31 mouse cellular contexts compared by ENCODE assay signal in genomic region chr17:73342673-73343072, GRCm38 (mm10). TPM values are rescaled to one million over a fixed set of nuclear protein-coding genes. Genes with fewer than 3 reads are reported as not detected.
DNase-seq lines count a peak whose midpoint lies in the region; ATAC-seq and TF ChIP-seq lines count a peak whose summit lies in the region.
"Had no signal": no experiment of that assay in that cellular context is flagged by ENCODE, and none has a peak within 500 bp of the region (broad histone marks: within the 10 kb centered on the region; RNA-seq: fewer than 3 reads in every experiment).

No protein-coding gene starts in this region.

- ATAC-seq in embryonic facial prominence, embryonic 13.5 days (ENCODE audit: insufficient number of reproducible peaks, insufficient read depth, low FRiP score, low TSS enrichment, low read depth) = 0 out of 2 replicates have a peak, but pooled peaks have one; percentile 37
- ATAC-seq in hindbrain, postnatal 0 days = 0 out of 2 replicates have a peak, but pooled peaks have one; percentile 27
- 0 out of 2 replicates have a peak, but pooled peaks have one; percentile 5 for ATAC-seq in neural tube, embryonic 12.5 days (ENCODE audit: low FRiP score, low read depth)
- ATAC-seq: activated CD4-positive, CD25-positive, alpha-beta regulatory T cell, adult 4 months; CD4-positive, CD25-positive, alpha-beta regulatory T cell, adult 4 months; forebrain, embryonic 13.5 days; intestine, embryonic 15.5 days had no signal

- H3K9me3 ChIP-seq in embryonic facial prominence, embryonic 13.5 days = no peaks in the 10 kb centered on the region
- no peaks in the 10 kb centered on the region for H3K9me3 ChIP-seq in embryonic facial prominence, embryonic 10.5 days
- no peaks in the 10 kb centered on the region for H3K9me3 ChIP-seq in hindbrain, postnatal 0 days (ENCODE audit: low read length)
- H3K9me3 ChIP-seq in neural tube, embryonic 12.5 days = no peaks in the 10 kb centered on the region
- H3K9me3 ChIP-seq: forebrain, embryonic 13.5 days; intestine, embryonic 15.5 days; limb, embryonic 12.5 days; liver, embryonic 13.5 days; stomach, embryonic 15.5 days had no signal

- DNase-seq in embryonic facial prominence, embryonic 10.5 days (ENCODE audit: low spot score) = no peak
- DNase-seq in ES-CJ7 (ENCODE audit: low read depth, low spot score) = peak; percentile 2
- no peak for DNase-seq in hindbrain, postnatal 0 days (ENCODE audit: low spot score)
- DNase-seq in cerebellum, postnatal 36 days = no peak
- DNase-seq in embryo, embryonic 10.5 days (ENCODE audit: low spot score) = no peak
- DNase-seq in thymus, postnatal 10 days (ENCODE audit: low spot score in 2 of 2) = no peak
- DNase-seq: adrenal gland, postnatal 10 days; cerebellum, adult 11 months; cerebellum, postnatal 10 days; heart, adult 18-20 months; heart, postnatal 36 days; kidney, adult 9 months; kidney, postnatal 4 days; layer of hippocampus, adult 9-11 months; liver, embryonic 13.5 days; lung, embryonic 14.5 days; lung, postnatal 36 days; right cerebral cortex, postnatal 25 days; thymus, adult 18-20 months had no signal

- 66% methylated on average over 14 of the region's 14 CpGs for WGBS in embryonic facial prominence, embryonic 13.5 days
- 78% methylated on average over 14 of the region's 14 CpGs for WGBS in embryonic facial prominence, embryonic 10.5 days
- WGBS in hindbrain, postnatal 0 days = 53% methylated on average over 14 of the region's 14 CpGs
- 68% methylated on average over 14 of the region's 14 CpGs for WGBS in neural tube, embryonic 12.5 days

- no peak overlapping the region for H3K27ac ChIP-seq in embryonic facial prominence, embryonic 13.5 days
- no peak overlapping the region for H3K27ac ChIP-seq in embryonic facial prominence, embryonic 10.5 days (replicated peaks)
- H3K27ac ChIP-seq in hindbrain, postnatal 0 days = no peak overlapping the region
- H3K27ac ChIP-seq in neural tube, embryonic 12.5 days = no peak overlapping the region
- H3K27ac ChIP-seq: forebrain, embryonic 13.5 days; intestine, embryonic 15.5 days; limb, embryonic 12.5 days; liver, embryonic 13.5 days; stomach, embryonic 15.5 days had no signal

- H3K36me3 ChIP-seq in embryonic facial prominence, embryonic 13.5 days = no peaks in the 10 kb centered on the region
- no peaks in the 10 kb centered on the region for H3K36me3 ChIP-seq in embryonic facial prominence, embryonic 10.5 days (replicated peaks)
- no peaks in the 10 kb centered on the region for H3K36me3 ChIP-seq in hindbrain, postnatal 0 days (ENCODE audit: insufficient read depth, low read length)
- no peaks in the 10 kb centered on the region for H3K36me3 ChIP-seq in neural tube, embryonic 12.5 days
- H3K36me3 ChIP-seq: G1E; intestine, embryonic 15.5 days; limb, embryonic 12.5 days; liver, embryonic 13.5 days; stomach, embryonic 15.5 days had no signal

- TF ChIP-seq CTCF in hindbrain, postnatal 0 days (IDR thresholded peaks at IDR 0.05; ENCODE audit: low read depth) = no peak

- no peak overlapping the region for H3K9ac ChIP-seq in embryonic facial prominence, embryonic 13.5 days
- H3K9ac ChIP-seq in hindbrain, postnatal 0 days (replicated peaks; ENCODE audit: low read length) = no peak overlapping the region
- H3K9ac ChIP-seq in neural tube, embryonic 12.5 days = no peak overlapping the region
- H3K9ac ChIP-seq: forebrain, embryonic 13.5 days; intestine, embryonic 15.5 days; limb, embryonic 12.5 days; liver, embryonic 13.5 days; lung, embryonic 14.5 days; stomach, embryonic 15.5 days had no signal

- H3K4me1 ChIP-seq in embryonic facial prominence, embryonic 13.5 days = no peaks in the 10 kb centered on the region
- H3K4me1 ChIP-seq in embryonic facial prominence, embryonic 10.5 days = no peaks in the 10 kb centered on the region
- peaks cover 3% of the 10 kb centered on the region; the same call in 1 of the 2 replicates for H3K4me1 ChIP-seq in hindbrain, postnatal 0 days (ENCODE audit: insufficient read depth, low read length)
- H3K4me1 ChIP-seq in neural tube, embryonic 12.5 days = peaks cover 9% of the 10 kb centered on the region
- H3K4me1 ChIP-seq: forebrain, embryonic 13.5 days; intestine, embryonic 15.5 days; liver, embryonic 13.5 days; stomach, embryonic 15.5 days had no signal

- no peaks in the 10 kb centered on the region for H3K27me3 ChIP-seq in embryonic facial prominence, embryonic 13.5 days
- no peaks in the 10 kb centered on the region for H3K27me3 ChIP-seq in embryonic facial prominence, embryonic 10.5 days (replicated peaks; ENCODE audit: low read depth, poor library complexity, severe bottlenecking)
- H3K27me3 ChIP-seq in hindbrain, postnatal 0 days (ENCODE audit: insufficient read depth, low read length) = no peaks in the 10 kb centered on the region
- no peaks in the 10 kb centered on the region for H3K27me3 ChIP-seq in neural tube, embryonic 12.5 days (replicated peaks)
- H3K27me3 ChIP-seq: forebrain, embryonic 13.5 days; intestine, embryonic 15.5 days; liver, embryonic 13.5 days; stomach, embryonic 15.5 days had no signal

- no peak overlapping the region for H3K4me2 ChIP-seq in embryonic facial prominence, embryonic 13.5 days
- H3K4me2 ChIP-seq in hindbrain, postnatal 0 days (ENCODE audit: low read depth, low read length) = no peak overlapping the region
- no peak overlapping the region for H3K4me2 ChIP-seq in neural tube, embryonic 12.5 days (replicated peaks)
- H3K4me2 ChIP-seq: forebrain, embryonic 13.5 days; intestine, embryonic 15.5 days; limb, embryonic 12.5 days; liver, embryonic 13.5 days; lung, embryonic 14.5 days; stomach, embryonic 15.5 days had no signal

- H3K4me3 ChIP-seq in embryonic facial prominence, embryonic 13.5 days = no peak overlapping the region
- no peak overlapping the region for H3K4me3 ChIP-seq in embryonic facial prominence, embryonic 10.5 days
- H3K4me3 ChIP-seq in hindbrain, postnatal 0 days (ENCODE audit: low read length) = no peak overlapping the region
- no peak overlapping the region for H3K4me3 ChIP-seq in neural tube, embryonic 12.5 days
- H3K4me3 ChIP-seq: forebrain, embryonic 13.5 days; intestine, embryonic 15.5 days; limb, embryonic 12.5 days; liver, embryonic 13.5 days; stomach, embryonic 15.5 days had no signal

RNA-seq across cellular contexts. Expression of gene Capn13, which starts 58.0 kb away (rescaled TPM):
- not detected in 2 replicates for polyA plus RNA-seq in embryonic facial prominence, embryonic 13.5 days (2015; fragmentation: Nextera tagmentation; extraction: Ambion mirVana)
- not detected in 2 replicates for polyA plus RNA-seq in embryonic facial prominence, embryonic 10.5 days (2016; fragmentation: Nextera tagmentation; extraction: Ambion mirVana)
- 0.10 TPM in 1 of 2 replicates, not detected in the other for total RNA-seq in hindbrain, postnatal 0 days (2014; rRNA removed)
- polyA plus RNA-seq in hindbrain, postnatal 0 days (2015; fragmentation: Nextera tagmentation; extraction: Ambion mirVana) = 0.23 and 0.24 TPM in 2 replicates
- polyA plus RNA-seq in neural tube, embryonic 12.5 days (2016; fragmentation: Nextera tagmentation; extraction: Ambion mirVana) = 0.10 TPM in 1 of 2 replicates, not detected in the other
- total RNA-seq: adrenal gland, postnatal 10 days; G1E; gastrocnemius, adult 8-10 months; heart, adult 18-20 months; heart, postnatal 36 days had no signal
- polyA plus RNA-seq: activated CD4-positive, CD25-positive, alpha-beta regulatory T cell, adult 4 months; forebrain, embryonic 13.5 days; frontal cortex, adult 2 months; G1E; limb, embryonic 12.5 days; liver, embryonic 13.5 days; lung, embryonic 14.5 days; spleen, adult 2 months had no signal
